27 mouse cellular contexts compared by ENCODE assay signal in the genomic region with DNA sequence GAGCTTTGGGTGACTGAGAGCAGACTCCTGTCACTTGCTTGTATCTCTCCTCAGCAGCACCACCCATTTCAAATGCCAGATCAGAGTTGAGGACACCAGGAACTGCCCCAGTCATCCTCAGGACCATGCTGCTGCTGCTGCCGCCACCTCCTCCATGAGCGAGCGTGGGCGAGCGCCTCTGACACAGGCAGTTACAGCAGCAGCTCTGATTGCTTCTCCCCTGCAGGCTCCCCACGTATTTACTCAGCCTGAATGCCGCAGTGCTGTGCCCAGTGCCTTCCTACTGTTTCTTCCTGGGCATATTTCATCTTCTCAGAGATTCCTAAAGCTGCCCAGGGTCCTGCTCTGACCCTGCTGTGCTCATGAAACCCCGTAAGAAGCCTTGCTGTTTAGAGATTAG. TPM values are rescaled to one million over a fixed set of nuclear protein-coding genes. Genes with fewer than 3 reads are reported as not detected.
DNase-seq lines count a peak whose midpoint lies in the region; ATAC-seq lines count a peak whose summit lies in the region.
"Had no signal": no experiment of that assay in that cellular context is flagged by ENCODE, and none has a peak within 500 bp of the region (broad histone marks: within the 10 kb centered on the region; RNA-seq: fewer than 3 reads in every experiment).

No protein-coding gene starts in this region.

- no peak overlapping the region for H3K4me3 ChIP-seq in kidney, embryonic 14.5 days (ENCODE audit: low read length)
- no peak overlapping the region for H3K4me3 ChIP-seq in intestine, embryonic 15.5 days (replicated peaks)
- H3K4me3 ChIP-seq: forebrain, embryonic 15.5 days; heart, embryonic 10.5 days; hindbrain, embryonic 13.5 days; limb, embryonic 10.5 days; limb, embryonic 15.5 days; midbrain, embryonic 13.5 days; neural tube, embryonic 15.5 days had no signal

- ATAC-seq in kidney, embryonic 14.5 days (ENCODE audit: low FRiP score, low TSS enrichment), result no peak
- no peak for ATAC-seq in intestine, embryonic 15.5 days
- ATAC-seq: forebrain, embryonic 15.5 days; intestine, postnatal 0 days; midbrain, embryonic 13.5 days had no signal

- no peak overlapping the region for H3K9ac ChIP-seq in kidney, embryonic 14.5 days (ENCODE audit: low read depth, low read length)
- no peak overlapping the region for H3K9ac ChIP-seq in intestine, embryonic 15.5 days
- H3K9ac ChIP-seq: forebrain, embryonic 15.5 days; hindbrain, embryonic 13.5 days; limb, embryonic 15.5 days; liver, embryonic 14.5 days; midbrain, embryonic 13.5 days; neural tube, embryonic 15.5 days had no signal

- no peak overlapping the region for H3K27ac ChIP-seq in kidney, embryonic 14.5 days (ENCODE audit: low read depth, low read length)
- H3K27ac ChIP-seq in intestine, embryonic 15.5 days, result no peak overlapping the region
- H3K27ac ChIP-seq: forebrain, embryonic 15.5 days; heart, embryonic 10.5 days; hindbrain, embryonic 13.5 days; limb, embryonic 10.5 days; limb, embryonic 15.5 days; liver, embryonic 14.5 days; macrophage; midbrain, embryonic 13.5 days; neural tube, embryonic 15.5 days had no signal

- H3K27me3 ChIP-seq in kidney, embryonic 14.5 days (ENCODE audit: control insufficient read depth, insufficient read depth, low read length), result no peaks in the 10 kb centered on the region
- H3K27me3 ChIP-seq in intestine, embryonic 15.5 days (replicated peaks), result no peaks in the 10 kb centered on the region
- H3K27me3 ChIP-seq: forebrain, embryonic 15.5 days; hindbrain, embryonic 13.5 days; limb, embryonic 15.5 days; midbrain, embryonic 13.5 days; neural tube, embryonic 15.5 days had no signal

- 19% methylated on average over 8 of the region's 8 CpGs for WGBS in kidney, embryonic 14.5 days
- WGBS in intestine, embryonic 15.5 days, result 69% methylated on average over 8 of the region's 8 CpGs

- no peak for DNase-seq in kidney, postnatal 10 days
- peak; percentile 28 for DNase-seq in layer of hippocampus, adult 9-11 months
- no peak for DNase-seq in layer of hippocampus, adult 9-10 months (ENCODE audit: low spot score)
- peak; percentile 30 for DNase-seq in right cerebral cortex, postnatal 14 days
- DNase-seq in right cerebral cortex, postnatal 25 days, result no peak
- peak; percentile 58 for DNase-seq in telencephalon, adult 2 months (ENCODE audit: low read depth, low spot score)
- DNase-seq: adrenal gland, postnatal 25 days; B cell, adult 2 months; cerebellum, adult 18-20 months; gastrocnemius, postnatal 10 days; heart, postnatal 4 days; kidney, postnatal 36 days; lung, adult 2 months; lung, postnatal 10 days had no signal

- peaks cover 16% of the 10 kb centered on the region; the same call in 1 of the 2 replicates for H3K4me1 ChIP-seq in kidney, embryonic 14.5 days (ENCODE audit: control insufficient read depth, insufficient read depth, low read length)
- no peaks in the 10 kb centered on the region for H3K4me1 ChIP-seq in intestine, embryonic 15.5 days (replicated peaks)
- H3K4me1 ChIP-seq: forebrain, embryonic 15.5 days; hindbrain, embryonic 13.5 days had no signal

- peak overlapping the region; percentile 4; the same call in 1 of the 2 replicates for H3K4me2 ChIP-seq in kidney, embryonic 14.5 days (replicated peaks; ENCODE audit: low read depth, low read length)
- H3K4me2 ChIP-seq in intestine, embryonic 15.5 days (replicated peaks), result no peak overlapping the region
- H3K4me2 ChIP-seq: forebrain, embryonic 15.5 days; hindbrain, embryonic 13.5 days; limb, embryonic 15.5 days; midbrain, embryonic 13.5 days; neural tube, embryonic 15.5 days had no signal

- no peaks in the 10 kb centered on the region for H3K36me3 ChIP-seq in kidney, embryonic 14.5 days (ENCODE audit: control insufficient read depth, insufficient read depth, low read length)
- H3K36me3 ChIP-seq in intestine, embryonic 15.5 days, result no peaks in the 10 kb centered on the region
- H3K36me3 ChIP-seq: forebrain, embryonic 15.5 days; heart, embryonic 10.5 days; hindbrain, embryonic 13.5 days; limb, embryonic 15.5 days; midbrain, embryonic 13.5 days; neural tube, embryonic 15.5 days had no signal

- 0 out of 2 replicates have a peak, but pooled peaks cover 5% of the 10 kb centered on the region for H3K9me3 ChIP-seq in kidney, embryonic 14.5 days (ENCODE audit: control insufficient read depth, low read length)
- H3K9me3 ChIP-seq in intestine, embryonic 15.5 days, result no peaks in the 10 kb centered on the region
- H3K9me3 ChIP-seq: forebrain, embryonic 15.5 days; heart, embryonic 10.5 days; hindbrain, embryonic 13.5 days; limb, embryonic 10.5 days; limb, embryonic 15.5 days; midbrain, embryonic 13.5 days; neural tube, embryonic 15.5 days had no signal

RNA-seq across cellular contexts. Expression of a gene that starts 15.1 kb away (rescaled TPM):
- polyA plus RNA-seq in kidney, embryonic 14.5 days (2014; fragmentation: Nextera tagmentation; extraction: Ambion mirVana), result 49.2 and 58.4 TPM in 2 replicates
- 68.6 and 71.8 TPM in 2 replicates for polyA plus RNA-seq in intestine, embryonic 15.5 days (2015; fragmentation: Nextera tagmentation; extraction: Ambion mirVana)

RNA-seq across cellular contexts. Expression of a gene that starts 27.9 kb away (rescaled TPM):
- polyA plus RNA-seq in kidney, embryonic 14.5 days (2014; fragmentation: Nextera tagmentation; extraction: Ambion mirVana), result 87.1 and 91.7 TPM in 2 replicates
- polyA plus RNA-seq in intestine, embryonic 15.5 days (2015; fragmentation: Nextera tagmentation; extraction: Ambion mirVana), result 65.8 and 68.9 TPM in 2 replicates

RNA-seq across cellular contexts. Expression of a gene that starts 42.1 kb away (rescaled TPM):
- 0.32 TPM in 1 of 2 replicates, not detected in the other for polyA plus RNA-seq in kidney, embryonic 14.5 days (2014; fragmentation: Nextera tagmentation; extraction: Ambion mirVana)
- not detected in 2 replicates for polyA plus RNA-seq in intestine, embryonic 15.5 days (2015; fragmentation: Nextera tagmentation; extraction: Ambion mirVana)
- polyA plus RNA-seq: forebrain, embryonic 15.5 days; hindbrain, embryonic 13.5 days; macrophage; small intestine, adult 2 months had no signal

RNA-seq across cellular contexts. Expression of a gene that starts 49.4 kb away (rescaled TPM):
- polyA plus RNA-seq in kidney, embryonic 14.5 days (2014; fragmentation: Nextera tagmentation; extraction: Ambion mirVana), result 55.2 and 77.6 TPM in 2 replicates
- polyA plus RNA-seq in intestine, embryonic 15.5 days (2015; fragmentation: Nextera tagmentation; extraction: Ambion mirVana), result 45.2 and 46.2 TPM in 2 replicates

Comparison
In these comparisons a context has a peak if more than half of its experiments do, and no peak if none do; other contexts are left out.
1. DNase-seq: peak in layer of hippocampus, adult 9-11 months (single experiment), right cerebral cortex, postnatal 14 days (single experiment) and telencephalon, adult 2 months (single experiment); none in kidney, postnatal 10 days (single experiment), layer of hippocampus, adult 9-10 months (single experiment) and right cerebral cortex, postnatal 25 days (single experiment).